Mouse (Mus musculus): ENCODE data around the gene Irf6. TPM values are rescaled to one million over a fixed set of nuclear protein-coding genes. Genes with fewer than 3 reads are reported as not detected.

The Irf6 gene
- total and polyA plus RNA-seq, 2 experiments from 2014 or later, result 0.71 to 0.94 TPM

- peak; percentile 65 for DNase-seq (ENCODE audit: low spot score)
- H3K9me3 ChIP-seq (ENCODE audit: low read length), result no peaks in the 10 kb centered on the region
- no peaks in the 10 kb centered on the region for H3K27me3 ChIP-seq (ENCODE audit: insufficient read depth, low read length)
These were observed 16.9 kb downstream of the Irf6 start for GRCm38 (mm10) chr1:193169856-193170255.

GRCm38 (mm10) chr1:193172991-193173809 lies 20.3 kb downstream of the Irf6 start:
- no peaks in the 10 kb centered on the region for H3K9me3 ChIP-seq (ENCODE audit: low read length)
- no peaks in the 10 kb centered on the region for H3K27me3 ChIP-seq (ENCODE audit: insufficient read depth, low read length)
- WGBS, result under 1% methylated on average over 48 of the region's 48 CpGs
- ATAC-seq (ENCODE audit: low FRiP score) (peak; percentile 99), DNase-seq (ENCODE audit: low spot score) (peak; percentile 99)
- TF ChIP-seq CTCF (IDR thresholded peaks at IDR 0.05), result peak; percentile 25
- H3K36me3 ChIP-seq (ENCODE audit: insufficient read depth, low read length), result no peaks in the 10 kb centered on the region
- peak overlapping the region; percentile 67 for H3K4me3 ChIP-seq (ENCODE audit: low read depth, low read length)
- H3K27ac ChIP-seq (ENCODE audit: low read depth, low read length), result peak overlapping the region; percentile 85
- peak overlapping the region; percentile 71 for H3K4me2 ChIP-seq (ENCODE audit: low read depth, low read length, poor library complexity, severe bottlenecking)
- peaks cover 8% of the 10 kb centered on the region for H3K4me1 ChIP-seq (ENCODE audit: insufficient read depth, low read length)
- peak overlapping the region; percentile 81 for H3K9ac ChIP-seq (replicated peaks; ENCODE audit: low read length, poor library complexity, severe bottlenecking)

More at GRCm38 (mm10) chr1:193169856-193170255, 16.9 kb downstream of the Irf6 start:
- Histone ChIP-seq H3K27ac (ENCODE audit: low read depth, low read length) (no peak overlapping the region), H3K36me3 (ENCODE audit: insufficient read depth, low read length) (no peaks in the 10 kb centered on the region), H3K4me1 (ENCODE audit: insufficient read depth, low read length) (peaks cover 8% of the 10 kb centered on the region; the same call in 1 of the 2 replicates), H3K4me2 (ENCODE audit: low read depth, low read length, poor library complexity, severe bottlenecking) (no peak overlapping the region), H3K9ac (replicated peaks; ENCODE audit: low read length, poor library complexity, severe bottlenecking) (no peak overlapping the region), H3K4me3 (ENCODE audit: low read depth, low read length) (no peak overlapping the region)
- 69% methylated on average over 2 of the region's 2 CpGs for WGBS
- TF ChIP-seq CTCF (IDR thresholded peaks at IDR 0.05), result no peak
- no peak for ATAC-seq (ENCODE audit: low FRiP score)

GRCm38 (mm10) chr1:193173810-193174129 lies 20.9 kb downstream of the Irf6 start:
- TF ChIP-seq CTCF (IDR thresholded peaks at IDR 0.05), result no peak
- H3K4me1 ChIP-seq (ENCODE audit: insufficient read depth, low read length), result peaks cover 8% of the 10 kb centered on the region
- WGBS, result 19% methylated on average over 9 of the region's 9 CpGs
- H3K9ac ChIP-seq (replicated peaks; ENCODE audit: low read length, poor library complexity, severe bottlenecking), result peak overlapping the region; percentile 81
- H3K4me2 ChIP-seq (ENCODE audit: low read depth, low read length, poor library complexity, severe bottlenecking), result peak overlapping the region; percentile 71
- H3K27me3 ChIP-seq (ENCODE audit: insufficient read depth, low read length), result no peaks in the 10 kb centered on the region
- no peak for ATAC-seq (ENCODE audit: low FRiP score)
- H3K36me3 ChIP-seq (ENCODE audit: insufficient read depth, low read length), result no peaks in the 10 kb centered on the region
- peak overlapping the region; percentile 67 for H3K4me3 ChIP-seq (ENCODE audit: low read depth, low read length)
- no peaks in the 10 kb centered on the region for H3K9me3 ChIP-seq (ENCODE audit: low read length)
- DNase-seq (ENCODE audit: low spot score), result no peak
- H3K27ac ChIP-seq (ENCODE audit: low read depth, low read length), result peak overlapping the region; percentile 85

GRCm38 (mm10) chr1:193174143-193174733 lies 21.3 kb downstream of the Irf6 start:
- 95% methylated on average over 13 of the region's 13 CpGs for WGBS
- H3K36me3 ChIP-seq (ENCODE audit: insufficient read depth, low read length), result no peaks in the 10 kb centered on the region
- no peaks in the 10 kb centered on the region for H3K27me3 ChIP-seq (ENCODE audit: insufficient read depth, low read length)
- H3K9me3 ChIP-seq (ENCODE audit: low read length), result no peaks in the 10 kb centered on the region
- TF ChIP-seq CTCF (IDR thresholded peaks at IDR 0.05), result no peak
- peak overlapping the region; percentile 81; the same call in 1 of the 2 replicates for H3K9ac ChIP-seq (replicated peaks; ENCODE audit: low read length, poor library complexity, severe bottlenecking)
- H3K4me1 ChIP-seq (ENCODE audit: insufficient read depth, low read length), result peaks cover 8% of the 10 kb centered on the region
- H3K4me3 ChIP-seq (ENCODE audit: low read depth, low read length), result peak overlapping the region; percentile 67
- H3K27ac ChIP-seq (ENCODE audit: low read depth, low read length), result peak overlapping the region; percentile 85; the same call in 1 of the 2 replicates
- H3K4me2 ChIP-seq (ENCODE audit: low read depth, low read length, poor library complexity, severe bottlenecking), result peak overlapping the region; percentile 71
- ATAC-seq (ENCODE audit: low FRiP score), result no peak
- no peak for DNase-seq (ENCODE audit: low spot score)

GRCm38 (mm10) chr1:193181104-193181503 lies 28.2 kb downstream of the Irf6 start:
- WGBS, result 84% methylated on average over 3 of the region's 3 CpGs
- no peaks in the 10 kb centered on the region for H3K4me1 ChIP-seq (ENCODE audit: insufficient read depth, low read length)
- no peak for TF ChIP-seq CTCF (IDR thresholded peaks at IDR 0.05)
- no peak overlapping the region for H3K9ac ChIP-seq (replicated peaks; ENCODE audit: low read length, poor library complexity, severe bottlenecking)
- ATAC-seq (ENCODE audit: low FRiP score), result no peak
- no peak overlapping the region for H3K4me2 ChIP-seq (ENCODE audit: low read depth, low read length, poor library complexity, severe bottlenecking)
- H3K4me3 ChIP-seq (ENCODE audit: low read depth, low read length), result no peak overlapping the region
- no peak overlapping the region for H3K27ac ChIP-seq (ENCODE audit: low read depth, low read length)
- no peaks in the 10 kb centered on the region for H3K36me3 ChIP-seq (ENCODE audit: insufficient read depth, low read length)
- H3K9me3 ChIP-seq (ENCODE audit: low read length), result no peaks in the 10 kb centered on the region
- no peak for DNase-seq (ENCODE audit: low spot score)
- no peaks in the 10 kb centered on the region for H3K27me3 ChIP-seq (ENCODE audit: insufficient read depth, low read length)

GRCm38 (mm10) chr1:193188257-193188656 lies 35.3 kb downstream of the Irf6 start:
- Histone ChIP-seq H3K4me3 (ENCODE audit: low read depth, low read length) (no peak overlapping the region), H3K36me3 (ENCODE audit: insufficient read depth, low read length) (no peaks in the 10 kb centered on the region), H3K9me3 (ENCODE audit: low read length) (no peaks in the 10 kb centered on the region), H3K4me1 (ENCODE audit: insufficient read depth, low read length) (no peaks in the 10 kb centered on the region), H3K27ac (ENCODE audit: low read depth, low read length) (no peak overlapping the region), H3K9ac (replicated peaks; ENCODE audit: low read length, poor library complexity, severe bottlenecking) (no peak overlapping the region), H3K27me3 (ENCODE audit: insufficient read depth, low read length) (no peaks in the 10 kb centered on the region), H3K4me2 (ENCODE audit: low read depth, low read length, poor library complexity, severe bottlenecking) (no peak overlapping the region)
- ATAC-seq (ENCODE audit: low FRiP score) (no peak), DNase-seq (ENCODE audit: low spot score) (no peak)
- TF ChIP-seq CTCF (IDR thresholded peaks at IDR 0.05), result no peak
- WGBS, result 91% methylated on average over 6 of the region's 6 CpGs

Data from midbrain, postnatal 0 days (tissue).